Mouse (Mus musculus): ENCODE measurements at regions not wholly inside any gene's neighbourhood (a gene's known extent, or its start where the extent isn't known, plus 50 kb on each side); places are given as distances from the start of the nearest gene placed in this dataset.

- in situ Hi-C loops (cut with MboI, MseI): no loop called here
Observed at GRCm38 (mm10) chr7:113113266-113113893, 93.9 kb upstream of the Arntl start.

DNA sequence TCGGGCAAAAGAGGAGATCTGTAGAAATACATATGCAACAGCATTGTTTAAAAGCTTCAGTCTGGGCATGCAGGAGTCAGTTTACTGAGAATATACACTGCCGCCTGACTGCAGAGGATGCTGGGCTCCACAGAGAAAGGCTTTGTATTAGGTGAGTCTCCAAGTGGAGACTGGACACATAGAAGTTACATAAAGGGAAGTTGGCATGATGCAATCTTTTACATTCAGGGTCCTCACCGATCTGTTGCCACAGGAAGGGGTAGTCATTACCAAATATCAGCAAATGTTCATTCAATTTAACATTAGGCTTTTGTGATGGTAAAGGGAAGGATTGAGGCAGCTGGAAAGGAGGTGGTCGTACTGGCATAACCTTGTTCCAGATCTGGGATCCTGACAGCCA, 89.7 kb upstream of the Arntl start:
- in situ Hi-C loops (cut with MboI, MseI): no loop called here

GRCm38 (mm10) chr7:113121911-113122319, 85.3 kb upstream of the Arntl start:
- in situ Hi-C loops (cut with MboI, MseI): no loop called here

- in situ Hi-C loops (cut with MboI, MseI): no loop called here
Observed at GRCm38 (mm10) chr7:113126010-113126409, 81.3 kb upstream of the Arntl start.

- in situ Hi-C loops (cut with MboI, MseI): loop anchor here (5.0 kb wide), 1 partner anchor 203 kb away; no protein-coding TSS in a partner anchor
Observed at GRCm38 (mm10) chr7:113130552-113130951, 76.7 kb upstream of the Arntl start.

DNA sequence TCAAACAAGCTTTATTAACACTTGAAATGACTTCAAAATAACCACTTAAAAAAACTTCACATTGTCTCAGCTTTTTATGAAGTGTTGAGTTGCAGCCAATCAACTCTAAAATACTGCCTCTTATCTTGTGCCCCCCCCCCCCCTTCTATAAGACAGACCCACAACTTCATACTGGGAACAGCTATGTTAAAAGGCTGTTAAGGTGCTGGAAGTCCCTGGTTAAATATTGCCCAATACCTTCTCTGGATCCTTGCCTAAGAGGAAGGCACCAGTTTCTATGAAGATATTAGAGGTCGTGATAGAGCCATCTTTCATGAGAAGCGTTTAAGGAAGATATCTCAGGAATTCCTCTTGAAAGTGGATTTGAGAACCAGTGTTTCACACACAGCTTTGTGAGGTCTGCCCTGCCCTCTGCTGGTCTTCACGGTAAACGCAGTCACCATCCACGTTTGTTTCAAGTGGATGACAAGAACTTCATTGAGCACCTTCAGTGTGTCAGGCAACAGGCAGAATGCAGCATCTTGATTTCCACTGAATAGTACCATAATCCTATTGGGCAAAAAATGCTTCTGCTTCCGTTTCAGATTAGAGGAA, 75.2 kb upstream of the Arntl start:
- in situ Hi-C loops (cut with MboI, MseI): loop anchor here (5.0 kb wide), 1 partner anchor 205 kb away; no protein-coding TSS in a partner anchor

DNA sequence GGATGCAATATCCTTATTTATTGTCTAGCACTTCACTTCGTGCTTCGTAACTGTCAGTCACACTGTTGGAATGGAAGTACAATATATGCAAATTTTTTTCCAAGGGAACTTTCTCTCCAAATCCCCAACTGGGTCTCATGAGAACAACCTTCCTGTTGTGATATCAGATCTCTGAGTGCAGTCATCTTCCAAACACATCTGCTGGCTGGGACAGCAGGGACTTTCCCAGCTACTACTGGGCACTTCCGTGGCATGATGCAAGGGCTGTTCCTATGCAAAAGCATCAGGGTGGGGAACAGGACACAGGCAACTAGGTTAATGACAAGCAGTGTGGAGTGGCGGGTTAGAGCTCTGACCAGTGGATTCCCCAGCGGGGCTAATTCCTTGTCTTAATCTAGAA, 73.4 kb upstream of the Arntl start:
- in situ Hi-C loops (cut with MboI, MseI): loop anchor here (5.0 kb wide), 1 partner anchor 207 kb away; no protein-coding TSS in a partner anchor

DNA sequence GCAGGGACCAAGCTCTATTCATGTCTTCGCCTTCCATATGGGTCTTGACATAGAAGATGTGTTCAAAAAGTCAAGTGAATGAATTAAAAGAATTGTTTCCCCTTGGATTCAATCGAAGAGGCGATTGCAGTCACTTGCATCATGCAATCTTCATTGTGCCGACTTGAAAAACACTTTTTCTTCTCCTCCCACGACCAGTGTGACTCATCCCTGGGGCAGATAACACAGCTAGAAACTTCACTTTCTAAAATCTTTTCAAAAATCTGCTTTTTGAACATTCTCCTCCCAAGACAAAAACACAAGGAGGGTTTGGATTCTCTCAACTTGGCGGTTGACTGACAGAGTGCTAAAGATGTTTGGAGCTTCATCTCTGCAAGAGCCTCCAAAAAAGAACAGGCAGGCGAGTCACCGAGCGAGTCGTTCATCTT, 67.2 kb upstream of the Arntl start:
- in situ Hi-C loops (cut with MboI, MseI): loop anchor here (5.0 kb wide), 1 partner anchor 112 kb away; no protein-coding TSS in a partner anchor

DNA sequence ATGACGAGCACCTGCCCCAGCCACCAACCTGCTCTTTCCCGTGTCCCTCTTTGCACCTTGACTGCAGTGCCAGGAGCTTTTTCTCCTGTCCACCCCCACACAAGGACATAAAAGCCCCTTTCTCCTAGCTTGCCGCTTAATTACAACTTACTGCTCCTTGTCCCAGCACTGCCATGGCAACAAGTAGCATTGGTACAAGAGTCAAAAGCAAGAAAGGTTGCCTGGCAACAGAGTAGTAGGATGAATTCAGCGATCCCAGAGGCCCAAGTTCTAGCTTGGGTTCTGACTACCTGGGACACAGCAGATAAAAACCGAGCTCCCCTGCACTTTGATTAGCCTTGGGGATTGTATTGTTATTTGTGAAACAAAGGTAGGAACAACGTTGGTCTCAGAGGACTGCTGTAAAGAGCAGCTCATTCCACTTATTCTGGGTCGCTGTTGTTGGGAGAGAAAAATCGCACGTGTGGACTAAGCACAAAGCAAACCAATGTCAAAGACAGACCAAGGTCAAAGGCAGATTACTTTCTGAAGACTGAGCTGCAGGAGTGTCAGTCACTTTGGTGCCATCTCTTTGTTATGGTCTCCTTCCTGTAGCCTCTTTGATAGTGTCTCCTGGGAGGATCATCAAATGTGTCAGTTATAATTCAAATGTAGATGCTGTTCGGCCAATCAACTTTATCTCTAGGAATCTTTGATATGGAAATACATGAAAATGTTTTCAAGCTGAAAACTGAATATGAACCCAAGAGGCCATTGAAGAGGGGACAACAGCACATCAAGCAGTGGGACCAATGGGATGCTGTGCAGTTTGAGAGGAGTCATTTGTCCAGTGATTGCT, 65.2 kb upstream of the Arntl start:
- in situ Hi-C loops (cut with MboI, MseI): loop anchor here (5.0 kb wide), 1 partner anchor 110 kb away; no protein-coding TSS in a partner anchor

DNA sequence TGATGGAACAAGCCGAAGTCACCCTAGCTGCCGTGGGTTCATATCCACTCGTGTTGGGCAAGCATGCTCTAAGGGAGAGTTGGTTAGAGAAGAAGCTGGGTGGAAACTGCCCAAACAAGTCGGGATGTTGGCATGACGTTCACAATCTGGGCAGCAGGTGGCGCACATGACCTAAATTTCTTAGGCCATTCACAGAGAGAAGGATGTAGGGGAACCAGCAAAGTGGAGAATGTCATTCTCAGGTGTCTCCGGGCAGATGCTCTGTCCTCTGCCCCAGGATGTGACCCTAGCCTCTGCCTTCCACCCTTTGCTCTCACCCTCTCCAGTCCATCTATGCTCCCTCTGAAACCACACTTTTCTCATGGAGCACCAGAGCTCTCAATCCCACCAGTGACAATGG, 63.7 kb upstream of the Arntl start:
- in situ Hi-C loops (cut with MboI, MseI): loop anchor here (5.0 kb wide), 1 partner anchor 109 kb away; no protein-coding TSS in a partner anchor

DNA sequence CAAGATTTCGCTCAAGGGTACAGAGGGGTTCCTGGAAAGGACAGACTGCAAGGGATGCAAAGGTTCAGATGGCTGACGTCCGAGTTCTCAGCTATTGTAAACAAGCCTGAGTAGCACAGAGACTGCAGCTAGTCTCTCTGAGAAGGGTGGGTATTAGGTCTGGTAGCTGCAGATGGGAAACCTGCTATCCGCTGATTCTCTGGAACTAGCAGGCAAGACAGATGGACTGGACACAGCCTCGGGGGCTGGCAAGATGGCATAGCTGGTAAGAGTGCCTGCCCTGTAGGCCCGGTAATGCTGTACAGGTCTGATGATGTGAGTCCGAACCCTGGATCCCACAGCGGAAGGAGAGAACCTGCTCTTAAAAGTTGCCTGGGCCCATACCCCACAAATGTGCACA, 62.2 kb upstream of the Arntl start:
- in situ Hi-C loops (cut with MboI, MseI): no loop called here

GRCm38 (mm10) chr7:113146108-113146507, 61.2 kb upstream of the Arntl start:
- in situ Hi-C loops (cut with MboI, MseI): no loop called here

DNA sequence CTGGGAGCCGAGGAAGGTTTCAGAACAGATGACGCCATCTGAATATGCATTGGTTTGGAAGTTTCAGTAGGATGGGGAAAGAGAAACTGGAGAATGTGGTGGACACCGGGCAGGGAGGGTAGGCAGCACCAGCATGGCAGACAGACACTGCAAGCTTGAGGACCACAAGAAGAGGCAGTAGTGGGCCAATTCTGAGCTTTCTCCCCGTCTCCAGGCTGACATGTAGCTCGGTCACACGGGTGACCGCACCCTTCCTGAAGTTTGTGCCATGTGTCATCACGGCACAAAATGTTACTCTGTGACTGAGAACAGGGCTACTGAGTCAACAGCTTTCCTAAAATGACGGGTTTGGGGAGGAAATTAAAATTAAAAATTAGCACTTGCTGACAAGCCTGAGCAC, 60.7 kb upstream of the Arntl start:
- in situ Hi-C loops (cut with MboI, MseI): no loop called here

DNA sequence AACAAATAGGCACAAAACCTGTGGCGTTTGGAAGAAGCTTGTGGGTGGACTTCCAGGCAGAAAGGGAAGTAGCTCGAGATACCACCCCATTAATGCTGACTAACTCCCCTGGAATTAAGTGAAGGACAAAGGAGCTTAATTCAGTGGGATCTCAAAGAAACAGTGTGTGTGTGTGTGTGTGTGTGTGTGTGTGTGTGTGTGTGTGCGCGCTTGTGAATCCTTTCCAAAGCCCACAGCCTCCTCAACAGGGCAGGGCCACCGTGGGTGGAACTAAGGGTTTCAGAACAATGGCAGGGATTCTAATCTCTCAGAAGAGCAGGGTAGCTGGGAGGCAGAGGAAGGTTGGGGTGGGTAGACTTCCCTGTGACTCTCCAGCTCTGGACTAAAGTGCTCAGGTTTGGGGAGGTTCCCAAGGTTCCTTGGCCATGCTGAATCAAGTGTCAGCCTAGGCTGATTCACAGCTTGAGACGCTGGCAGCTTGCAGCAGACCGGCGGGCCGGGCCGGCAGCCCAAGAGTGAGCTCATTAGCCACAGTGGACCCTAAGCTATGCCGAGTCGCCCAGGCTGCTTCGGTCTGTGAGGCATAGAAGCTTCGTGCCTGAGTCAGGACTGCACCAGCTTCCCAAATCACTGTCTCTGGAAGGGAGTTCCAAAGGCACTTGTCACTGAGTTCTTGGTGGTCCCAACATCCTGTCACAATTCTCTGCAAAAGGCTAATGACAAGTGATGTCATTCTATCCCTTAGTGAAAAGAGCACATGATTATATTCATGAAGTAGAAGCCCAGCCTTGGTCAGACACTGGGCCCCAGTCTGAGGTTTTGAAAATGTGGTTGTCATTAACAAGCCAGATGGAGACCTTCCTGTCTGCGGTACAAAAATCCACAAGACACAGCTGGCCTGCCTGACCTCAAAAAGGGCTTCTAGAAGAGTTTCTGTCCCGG, 59.6 kb upstream of the Arntl start:
- in situ Hi-C loops (cut with MboI, MseI): no loop called here

DNA sequence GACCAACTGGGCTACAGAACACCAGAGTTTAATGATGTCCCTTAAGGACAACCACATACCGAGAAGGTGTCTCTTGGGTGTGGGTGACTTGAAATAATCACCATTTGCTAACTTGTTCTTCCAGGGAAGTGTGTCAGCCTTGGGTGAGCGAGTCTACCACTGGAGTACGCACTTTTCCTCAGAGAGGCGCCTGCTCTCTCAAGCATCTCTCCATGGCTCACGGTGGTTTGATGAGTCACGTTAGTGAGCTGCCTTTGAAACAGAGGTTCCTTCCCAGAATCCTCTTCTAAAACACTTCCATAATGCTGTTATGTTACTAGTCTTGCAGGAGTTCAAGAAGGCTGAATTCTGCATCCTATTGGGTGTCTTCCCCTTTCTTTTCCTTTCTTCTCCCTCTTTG, 58.6 kb upstream of the Arntl start:
- in situ Hi-C loops (cut with MboI, MseI): no loop called here

GRCm38 (mm10) chr7:113149966-113150470, 57.2 kb upstream of the Arntl start:
- in situ Hi-C loops (cut with MboI, MseI): no loop called here

DNA sequence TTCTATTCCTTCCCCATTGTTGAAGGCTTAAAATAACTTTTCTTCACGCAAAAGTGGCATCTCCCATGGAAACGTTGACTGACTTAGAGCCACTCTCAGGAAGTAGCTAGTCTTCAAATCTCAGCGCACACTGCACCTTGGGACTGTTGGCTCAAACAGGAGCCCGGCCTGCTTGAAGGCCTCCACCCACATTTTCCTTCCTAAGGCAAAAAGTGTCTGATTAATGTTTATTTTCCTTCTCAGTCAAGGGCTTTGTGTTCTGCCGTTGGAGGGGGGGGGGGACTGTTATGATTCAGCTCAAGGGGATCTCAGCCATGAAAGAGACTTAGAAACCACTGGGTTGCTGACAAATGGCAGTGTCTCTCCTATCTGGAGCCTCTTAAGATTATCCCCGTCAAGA, 56.5 kb upstream of the Arntl start:
- in situ Hi-C loops (cut with MboI, MseI): no loop called here

GRCm38 (mm10) chr7:113151499-113151898, 55.8 kb upstream of the Arntl start:
- in situ Hi-C loops (cut with MboI, MseI): no loop called here

- in situ Hi-C loops (cut with MboI, MseI): no loop called here
Observed at GRCm38 (mm10) chr7:113153386-113153785, 53.9 kb upstream of the Arntl start.

GRCm38 (mm10) chr7:113154066-113154465, 53.2 kb upstream of the Arntl start:
- in situ Hi-C loops (cut with MboI, MseI): no loop called here

DNA sequence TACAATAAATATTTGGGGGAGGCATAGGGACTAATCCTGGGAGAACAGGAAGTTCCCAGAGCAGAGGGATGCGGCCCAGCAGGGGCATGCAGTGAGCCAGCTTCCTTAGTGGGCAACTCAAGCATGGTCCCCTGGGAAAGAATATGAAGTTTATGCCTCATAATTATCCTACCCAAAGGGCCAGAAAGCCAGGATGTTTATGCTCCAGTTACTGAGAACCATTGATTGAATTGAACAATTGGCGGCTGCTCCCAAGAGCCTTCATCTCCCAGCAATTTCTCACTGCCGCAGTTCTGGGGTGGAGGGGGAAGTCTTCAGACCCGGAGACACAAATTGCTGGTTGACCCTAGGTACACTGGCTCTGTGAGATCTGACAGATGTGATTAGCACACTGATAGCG, 50.9 kb upstream of the Arntl start:
- in situ Hi-C loops (cut with MboI, MseI): no loop called here
